Mouse (Mus musculus): Measurements from ENCODE around the gene Gpr63. TPM values are rescaled to one million over a fixed set of nuclear protein-coding genes. Genes with fewer than 3 reads are reported as not detected.
"Not testable (repeated sequence)": the region's sequence is repeated elsewhere in the genome, so short reads cannot be mapped to it uniquely, and the experiment has no call there.

Gpr63 gene
- polyA plus RNA-seq (2012; rRNA removed) = 7.0 and 12.8 TPM in 2 replicates

DNA sequence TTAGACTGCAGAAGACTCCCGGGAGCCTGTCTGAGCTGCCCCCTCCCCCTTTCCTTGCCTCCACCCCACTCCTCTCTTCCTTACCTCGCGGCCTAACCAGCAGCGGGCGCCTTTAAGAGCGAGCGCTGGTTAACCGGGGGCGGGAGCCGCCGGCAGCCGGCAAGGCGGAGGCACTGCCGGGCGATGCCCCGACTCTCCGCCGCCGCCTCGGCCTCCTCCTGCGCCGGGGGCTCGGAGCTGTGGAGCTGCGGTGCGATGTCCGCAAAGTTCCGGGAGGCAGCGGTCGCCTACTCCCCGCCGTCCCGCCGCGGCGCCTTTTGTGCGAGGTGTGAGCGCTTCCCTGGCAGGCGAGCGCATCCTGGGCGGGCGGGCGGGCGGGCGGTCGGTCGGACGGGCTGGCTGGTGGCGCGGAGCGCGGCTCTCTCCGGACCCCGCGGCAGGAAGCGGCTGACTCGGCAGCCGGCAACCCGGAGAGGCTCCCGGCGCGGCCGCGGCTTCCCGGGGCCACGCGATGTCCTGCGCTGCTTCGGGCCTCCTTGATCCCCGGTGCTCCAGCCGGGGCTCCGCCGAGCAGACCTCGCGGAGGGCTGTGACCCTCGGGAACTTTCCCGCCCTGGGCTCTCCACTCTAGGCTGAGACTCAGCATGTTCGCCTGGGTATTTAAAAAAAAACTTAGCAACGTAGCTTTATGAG lies at the start of gene Gpr63:
Gene Gpr63, plus strand, starts transcription at position 109 of the 693 bp plus-strand sequence.
- DNase-seq (ENCODE audit: low read depth) = no peak

DNA sequence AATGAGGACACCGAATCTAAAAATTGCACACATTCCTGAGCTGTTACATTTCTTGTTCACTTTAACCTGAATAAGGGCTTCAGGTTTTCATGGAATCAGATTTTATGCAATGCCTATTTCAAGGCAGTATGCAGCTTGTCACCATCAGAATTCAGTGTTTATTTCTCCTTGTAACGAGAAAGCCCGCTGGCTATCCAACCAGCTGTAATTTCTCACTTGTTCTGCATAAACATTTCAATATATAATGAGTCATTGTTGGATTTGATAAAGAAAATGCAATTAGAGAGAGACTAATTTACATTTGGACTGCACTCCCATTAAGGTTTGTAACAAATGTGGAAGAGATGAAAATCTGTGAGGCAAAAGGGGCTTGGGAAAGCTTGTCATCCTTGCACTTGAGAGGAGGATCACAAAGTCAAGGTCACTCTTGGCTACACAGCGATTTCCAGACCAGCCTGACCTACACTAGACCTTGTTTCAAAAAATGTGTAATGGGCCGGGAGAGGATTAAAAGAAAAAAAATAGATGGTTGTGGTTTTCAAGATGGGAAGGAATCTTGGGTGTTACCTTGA lies 46.1 kb upstream of the Gpr63 start:
- no peak for DNase-seq (ENCODE audit: low read depth)

DNA sequence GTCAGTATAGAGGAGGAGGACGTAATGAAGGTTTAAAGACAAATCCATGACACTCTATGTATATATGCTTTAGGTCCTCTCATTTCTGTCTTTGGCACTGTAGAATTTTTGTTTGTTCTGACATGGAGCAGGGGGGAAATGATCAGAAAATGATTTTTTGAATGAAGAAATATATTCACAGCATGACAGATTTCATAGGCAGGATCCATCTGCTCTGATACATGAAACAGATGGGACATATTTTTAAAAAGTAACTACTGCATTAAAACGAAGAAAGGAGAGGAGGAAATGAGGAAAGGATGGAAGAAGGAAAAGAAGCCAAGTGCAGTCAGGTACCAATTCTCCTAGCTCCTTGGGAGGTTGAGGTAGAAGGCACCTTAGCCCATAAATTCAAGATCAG lies 41.5 kb upstream of the Gpr63 start:
- DNase-seq (ENCODE audit: low read depth) = no peak

DNA sequence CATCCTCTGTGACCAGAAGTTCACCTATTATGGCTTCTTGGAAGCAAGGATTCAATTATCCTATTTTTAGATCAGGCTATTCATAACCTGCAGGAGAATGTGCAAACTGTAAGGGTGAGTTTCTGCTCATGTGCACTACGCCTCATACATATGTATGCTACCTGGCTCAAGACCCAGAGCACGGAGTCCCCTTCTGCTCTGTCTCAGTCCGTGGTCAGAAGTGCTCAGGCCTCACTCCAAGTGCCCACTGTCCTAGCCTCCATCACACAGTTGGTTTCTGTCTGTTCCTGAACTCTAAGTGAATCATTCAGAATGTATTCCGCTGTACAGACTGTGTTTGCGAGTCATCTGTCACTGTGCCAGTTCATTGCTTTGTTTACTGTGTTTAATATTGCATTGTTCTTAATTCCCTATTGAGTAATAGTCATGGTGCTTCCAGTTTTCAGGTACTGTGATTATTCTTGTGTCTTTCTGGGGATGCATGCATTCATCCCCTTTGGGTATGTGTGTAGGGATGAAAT lies 37.9 kb upstream of the Gpr63 start:
- DNase-seq (ENCODE audit: low read depth) = no peak

DNA sequence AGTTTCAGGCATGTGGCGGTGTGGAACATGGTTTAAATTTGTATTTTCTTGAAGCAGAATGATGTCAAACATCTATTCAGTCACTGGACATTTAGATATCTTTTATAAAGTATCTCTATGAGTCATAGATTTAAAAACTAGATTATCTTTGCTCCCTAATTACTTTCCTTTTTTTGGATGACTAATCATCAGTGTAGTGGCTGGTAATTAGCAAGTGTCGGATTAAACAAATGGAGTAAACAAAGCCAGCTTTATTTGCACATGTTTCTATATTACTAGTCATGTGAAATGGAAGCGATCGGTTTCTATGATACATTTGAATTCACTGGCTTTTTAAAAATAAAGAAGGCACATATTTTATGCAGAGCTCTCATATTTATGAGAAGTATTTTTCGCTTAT lies 37.3 kb upstream of the Gpr63 start:
- no peak for DNase-seq (ENCODE audit: low read depth)

DNA sequence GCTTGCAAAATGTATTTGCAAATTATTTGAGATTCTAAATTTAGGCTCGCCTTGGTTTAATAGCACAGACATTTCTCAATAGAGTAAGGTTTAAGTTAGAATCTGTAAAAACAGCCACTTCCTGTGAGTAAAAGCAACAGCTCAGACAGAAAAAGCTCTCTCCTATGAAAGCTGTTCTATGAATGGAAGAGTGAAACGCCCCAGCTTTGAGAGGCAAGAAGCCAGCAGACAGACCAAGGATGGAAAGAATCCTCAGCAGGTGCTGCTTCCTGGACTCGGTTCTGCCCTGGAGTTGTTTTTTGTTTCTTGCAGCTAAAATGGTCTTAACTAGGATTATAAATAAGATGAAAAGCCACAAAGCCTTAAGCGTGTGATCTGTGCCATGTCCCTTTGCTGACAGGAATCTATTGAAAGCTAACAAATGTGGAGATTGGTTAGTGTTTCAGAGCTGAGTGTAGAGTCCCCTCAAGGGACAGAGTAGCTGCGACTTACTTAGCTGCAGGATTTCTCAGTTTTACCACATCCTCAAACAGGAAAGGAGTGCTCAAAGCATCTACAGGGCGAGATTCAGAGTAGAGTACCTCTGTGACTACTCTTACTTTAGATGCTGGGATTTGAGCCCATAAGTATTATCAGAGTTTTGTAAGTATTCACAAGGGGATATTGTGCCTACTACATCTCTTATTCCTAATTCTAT lies 23.3 kb upstream of the Gpr63 start:
- DNase-seq (ENCODE audit: low read depth) = no peak

DNA sequence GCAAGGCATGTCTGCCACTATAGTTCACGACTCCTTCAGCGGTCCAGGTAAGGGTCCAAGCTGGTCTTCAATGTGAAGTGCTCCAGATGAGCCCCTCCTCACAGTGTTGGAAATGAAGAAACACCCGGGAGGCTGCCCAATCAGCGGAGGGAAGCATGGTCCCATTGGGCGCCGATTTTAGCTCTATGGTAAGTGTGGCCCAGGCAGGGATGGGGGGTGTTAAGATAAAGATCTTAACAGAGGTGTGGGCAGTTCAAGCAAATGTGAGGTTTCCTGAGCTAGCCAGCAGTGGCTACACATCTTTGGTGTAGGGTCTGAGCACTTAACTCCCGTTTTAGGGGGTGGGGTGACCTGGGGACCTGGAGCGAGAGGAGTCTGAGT lies 299 bp upstream of the Gpr63 start:
- no peak for DNase-seq (ENCODE audit: low read depth)

DNA sequence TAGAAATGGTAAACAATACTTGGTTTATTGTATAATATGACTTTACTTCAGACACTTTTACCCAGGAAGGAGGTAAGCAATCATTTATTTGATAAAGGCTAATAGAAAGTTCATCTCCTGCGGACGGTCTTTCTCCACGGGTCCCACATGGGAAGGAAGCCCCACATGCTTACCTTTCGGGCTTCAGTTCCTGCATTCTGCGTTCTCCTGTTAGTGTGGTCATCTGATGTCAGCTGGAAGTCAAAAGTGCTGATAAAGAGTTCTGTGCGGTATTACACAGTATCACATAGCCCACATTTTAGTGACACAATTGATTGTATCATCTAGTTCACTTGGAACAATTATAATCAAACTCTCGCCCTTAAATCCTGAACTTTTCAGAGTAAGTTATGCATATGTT lies 1.0 kb downstream of the Gpr63 start:
- no peak for DNase-seq (ENCODE audit: low read depth)

DNA sequence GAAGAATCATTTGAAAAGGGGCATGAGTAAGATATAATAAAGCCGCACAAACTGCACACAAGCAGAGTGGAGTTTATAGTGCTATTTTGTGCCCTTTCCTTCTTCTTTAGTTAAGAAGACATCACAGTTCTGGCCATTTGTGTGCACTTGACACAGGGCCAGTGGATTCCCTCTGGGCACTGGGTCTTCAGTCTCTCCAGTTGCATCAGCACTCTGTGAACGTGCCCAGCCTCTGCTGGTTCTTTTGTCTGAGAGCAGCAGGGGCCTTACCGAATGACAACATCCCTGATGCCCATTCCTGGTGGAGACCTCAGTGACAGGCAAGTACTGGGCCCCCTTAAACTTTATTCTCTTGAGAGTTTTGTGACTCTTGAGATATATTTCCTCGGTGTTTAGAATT lies 12.4 kb downstream of the Gpr63 start:
- no peak for DNase-seq (ENCODE audit: low read depth)

DNA sequence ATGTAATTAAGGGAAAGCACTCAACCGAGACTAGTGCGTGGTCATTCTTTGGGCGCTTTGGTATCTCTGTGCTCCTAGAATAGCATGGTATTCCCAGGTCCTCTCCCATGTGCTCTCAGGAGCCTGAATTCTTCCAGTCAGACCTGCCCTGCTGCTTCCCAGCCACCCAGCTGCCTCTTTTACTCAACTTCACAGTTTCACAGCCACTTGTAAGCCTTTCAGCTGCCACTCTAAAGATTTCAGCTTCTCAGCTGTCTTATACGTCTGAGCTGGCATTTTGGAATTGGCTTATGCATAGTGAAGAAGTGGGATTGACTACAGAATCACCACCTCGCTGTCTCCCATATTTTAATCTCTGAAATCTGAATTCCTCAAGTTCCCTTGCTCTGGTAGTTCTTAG lies 19.4 kb downstream of the Gpr63 start:
- no peak for DNase-seq (ENCODE audit: low read depth)

DNA sequence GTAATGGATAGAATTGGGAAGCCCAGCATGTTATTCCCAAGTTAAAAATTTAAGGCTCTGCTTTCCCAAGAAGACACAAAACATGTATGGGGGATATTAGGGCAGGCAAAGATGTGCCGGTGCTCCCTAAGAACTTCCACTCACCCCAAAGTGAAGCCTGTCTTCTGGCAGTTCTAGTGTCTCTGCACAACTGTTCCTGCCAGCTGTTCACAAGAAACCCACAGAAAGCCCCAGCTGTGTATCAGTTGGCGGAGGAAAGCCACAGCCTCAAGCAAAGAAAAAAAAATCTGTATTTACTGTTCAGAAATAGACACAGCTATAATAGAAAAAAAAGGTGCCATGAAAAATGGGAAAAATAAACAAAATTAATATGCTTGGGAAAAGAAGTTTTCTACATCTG lies 25.3 kb downstream of the Gpr63 start:
- DNase-seq (ENCODE audit: low read depth) = no peak

DNA sequence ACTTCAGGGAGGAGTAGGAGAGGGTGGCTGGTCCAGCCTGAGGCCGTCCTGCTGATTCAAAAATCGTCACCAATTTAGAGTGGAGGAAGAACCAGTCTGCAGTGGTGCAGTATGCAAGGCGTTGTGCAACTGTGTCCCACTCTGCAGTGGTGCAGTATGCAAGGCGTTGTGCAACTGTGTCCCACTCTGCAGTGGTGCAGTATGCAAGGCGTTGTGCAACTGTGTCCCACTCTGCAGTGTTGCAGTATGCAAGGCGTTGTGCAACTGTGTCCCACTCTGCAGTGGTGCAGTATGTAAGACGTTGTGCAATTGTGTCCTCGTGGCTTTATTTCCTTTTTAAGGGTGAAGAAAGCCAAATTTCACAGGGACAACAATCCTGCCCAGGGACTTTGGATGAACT lies 43.1 kb downstream of the Gpr63 start:
- DNase-seq (ENCODE audit: low read depth) = not testable (repeated sequence)

DNA sequence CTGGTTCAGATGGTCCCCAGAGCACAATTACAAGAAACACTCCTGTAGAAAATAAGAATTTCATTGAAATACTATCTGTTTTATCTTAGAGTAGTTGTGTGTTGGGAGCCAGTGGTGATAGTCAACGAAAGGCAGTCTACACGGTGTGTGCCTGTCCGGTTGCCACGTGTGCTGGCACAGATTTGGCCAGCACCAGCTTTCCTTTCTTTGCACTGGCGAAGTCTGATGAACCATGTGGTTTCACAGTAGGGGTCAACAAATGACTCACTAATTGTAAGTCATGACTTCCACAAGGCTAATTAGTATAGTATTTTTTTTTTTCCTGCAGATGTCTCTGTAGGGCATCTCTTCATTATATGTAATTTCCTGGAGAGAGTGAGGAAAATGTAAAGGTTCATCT lies 45.6 kb downstream of the Gpr63 start:
- no peak for DNase-seq (ENCODE audit: low read depth)

DNA sequence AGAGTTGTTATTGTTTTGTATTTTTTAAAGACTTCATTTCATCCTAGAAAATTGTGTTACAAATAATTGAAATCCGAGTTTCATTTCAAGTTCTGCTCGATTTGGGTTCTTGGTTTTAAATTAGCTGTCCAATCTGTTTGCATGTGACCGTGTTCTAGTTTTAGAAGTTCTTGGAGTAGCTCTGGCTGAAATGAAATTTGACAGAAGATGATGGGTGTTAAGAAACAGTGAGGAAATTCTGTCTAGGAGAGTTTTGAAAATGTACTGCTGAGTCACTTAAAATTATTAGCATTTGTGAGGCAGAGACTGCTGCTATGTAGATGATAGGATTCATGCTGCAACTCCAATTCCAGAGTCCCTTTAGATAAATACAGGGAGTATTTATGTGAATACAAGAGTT lies 46.5 kb downstream of the Gpr63 start:
- no peak for DNase-seq (ENCODE audit: low read depth)

DNA sequence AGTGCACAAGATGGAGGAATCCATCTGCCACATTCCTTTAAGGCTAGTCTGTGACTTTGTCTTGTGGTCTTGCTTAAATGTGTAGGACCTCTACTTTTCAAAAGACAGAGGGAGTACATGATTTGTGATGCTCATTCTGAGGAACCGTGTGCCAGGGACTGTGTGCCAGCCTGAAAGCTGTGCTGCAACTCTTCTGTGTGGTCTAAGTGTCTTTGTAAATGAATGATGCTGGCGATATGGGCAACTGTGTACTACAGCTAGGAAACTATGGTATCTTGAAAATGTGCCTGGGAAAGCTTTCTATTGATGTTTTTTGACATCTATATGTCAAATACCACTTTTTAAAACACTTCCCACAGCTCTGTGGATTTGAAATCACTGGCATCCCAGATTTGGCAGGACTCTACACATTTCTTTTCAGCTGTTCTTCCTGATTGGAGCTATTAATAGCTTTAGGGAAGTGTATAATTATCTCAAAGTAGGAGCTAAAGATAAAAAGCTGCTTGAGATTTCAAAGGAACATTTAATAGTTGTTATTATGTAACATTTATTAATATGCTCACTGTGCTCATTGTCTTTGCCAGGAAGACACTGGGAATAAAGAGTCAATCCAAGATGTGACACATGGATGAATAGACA lies 48.9 kb downstream of the Gpr63 start:
- DNase-seq (ENCODE audit: low read depth) = no peak

DNA sequence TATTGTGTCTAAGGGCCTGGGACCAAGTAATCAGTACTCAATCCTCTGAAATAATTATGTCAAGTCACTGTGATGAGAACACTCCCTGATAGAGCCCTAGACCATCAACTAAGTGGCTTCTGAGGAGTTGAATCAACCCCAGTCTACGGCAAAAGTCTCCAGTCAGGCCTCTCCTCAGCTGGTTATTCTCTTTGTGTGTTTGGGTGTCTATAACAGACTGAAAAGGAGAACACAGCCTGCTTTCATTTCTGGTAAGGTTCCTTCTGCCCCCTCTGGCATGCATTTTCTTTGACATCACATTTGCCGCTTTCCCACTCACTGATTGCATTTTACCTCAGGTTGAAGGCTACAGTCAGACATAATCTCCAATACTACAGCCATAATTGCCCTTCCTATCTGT lies 62.0 kb downstream of the Gpr63 start:
- DNase-seq (ENCODE audit: low read depth) = no peak

DNA sequence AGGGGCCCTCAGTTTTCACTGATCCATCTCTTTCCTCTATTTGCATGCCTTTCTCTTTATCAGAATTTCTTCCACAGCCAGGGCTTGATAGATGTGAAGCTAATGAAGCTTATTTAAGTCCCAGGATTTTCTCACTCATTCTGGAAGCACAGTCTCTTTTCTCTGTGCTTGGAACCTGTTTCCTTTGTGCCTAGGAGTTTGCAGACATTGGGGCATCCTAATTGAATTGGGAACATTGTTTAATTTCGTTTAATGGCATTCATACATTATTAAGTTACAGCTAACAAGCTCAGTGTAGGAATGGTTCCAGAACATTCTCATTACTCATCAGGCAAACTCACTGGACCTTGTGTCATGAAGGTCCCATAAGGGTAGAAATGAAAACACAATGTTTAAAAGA lies 62.5 kb downstream of the Gpr63 start:
- no peak for DNase-seq (ENCODE audit: low read depth)

DNA sequence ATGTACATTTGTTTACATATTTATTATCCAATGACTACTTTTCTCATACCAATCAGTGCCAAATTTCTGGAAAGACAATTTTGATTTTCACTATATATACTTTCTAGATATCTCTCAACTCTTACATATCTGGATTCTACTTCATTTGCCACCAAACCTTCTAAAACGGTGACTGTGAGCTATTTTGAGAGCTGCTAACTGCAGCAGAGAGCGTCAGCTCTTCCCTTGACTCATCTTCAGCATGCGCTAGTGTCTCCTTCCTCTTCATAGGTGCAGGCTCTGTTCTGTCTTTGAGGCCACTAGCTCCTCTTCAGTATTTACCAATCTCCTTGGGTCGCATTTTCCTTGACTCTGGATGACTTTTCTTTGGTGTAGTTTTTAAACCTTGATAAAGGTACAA lies 63.7 kb downstream of the Gpr63 start:
- DNase-seq (ENCODE audit: low read depth) = no peak

DNA sequence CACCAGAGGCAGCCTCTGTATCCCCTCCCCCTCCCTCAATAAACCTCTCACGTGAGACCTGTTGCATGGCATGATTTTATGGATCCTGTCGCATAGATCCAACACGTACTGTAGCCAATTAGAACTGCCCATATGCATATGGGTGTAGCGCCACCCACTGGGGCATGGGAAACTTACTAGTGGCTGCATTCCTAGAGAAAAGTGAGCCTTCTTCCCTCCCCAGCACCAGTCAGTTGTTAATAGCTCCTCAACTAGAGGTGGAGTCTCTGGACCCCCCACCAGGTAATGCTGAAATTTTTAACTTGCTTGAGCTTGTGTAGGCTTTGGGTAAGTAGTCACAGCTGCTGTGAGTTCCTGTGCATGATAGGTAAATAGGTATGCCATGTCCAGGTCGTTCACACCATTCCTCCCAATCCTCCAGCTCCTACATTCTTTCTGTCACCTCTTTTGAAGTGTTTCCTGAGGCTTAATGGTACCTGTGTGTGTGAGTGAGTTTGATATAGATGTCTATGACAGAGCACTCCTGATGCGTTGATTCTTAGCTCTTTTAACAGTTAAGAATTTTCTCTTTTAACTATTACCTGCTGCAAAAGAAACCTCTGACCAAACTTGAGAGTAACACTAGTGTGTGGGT lies 69.1 kb downstream of the Gpr63 start:
- DNase-seq (ENCODE audit: low read depth) = no peak

DNA sequence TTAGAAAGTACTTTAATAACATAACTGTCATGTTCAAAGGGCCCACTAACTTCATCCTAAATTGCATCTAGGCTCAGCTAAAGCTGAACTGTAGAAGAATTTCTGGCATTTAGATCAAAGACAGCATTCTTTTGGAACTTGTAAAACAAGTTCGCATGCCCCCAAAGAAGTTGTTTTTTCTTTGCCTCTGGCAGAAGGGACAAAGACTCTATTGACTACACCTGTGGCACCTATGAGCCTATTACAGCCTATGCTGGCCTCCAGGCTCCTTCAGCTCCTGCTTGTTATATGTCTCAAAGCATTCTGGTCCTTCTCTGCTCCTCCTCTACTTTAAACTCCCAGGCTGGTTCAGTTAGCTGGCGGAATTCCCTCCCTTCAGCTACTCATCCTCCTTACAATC lies 69.6 kb downstream of the Gpr63 start:
- DNase-seq (ENCODE audit: low read depth) = no peak

DNA sequence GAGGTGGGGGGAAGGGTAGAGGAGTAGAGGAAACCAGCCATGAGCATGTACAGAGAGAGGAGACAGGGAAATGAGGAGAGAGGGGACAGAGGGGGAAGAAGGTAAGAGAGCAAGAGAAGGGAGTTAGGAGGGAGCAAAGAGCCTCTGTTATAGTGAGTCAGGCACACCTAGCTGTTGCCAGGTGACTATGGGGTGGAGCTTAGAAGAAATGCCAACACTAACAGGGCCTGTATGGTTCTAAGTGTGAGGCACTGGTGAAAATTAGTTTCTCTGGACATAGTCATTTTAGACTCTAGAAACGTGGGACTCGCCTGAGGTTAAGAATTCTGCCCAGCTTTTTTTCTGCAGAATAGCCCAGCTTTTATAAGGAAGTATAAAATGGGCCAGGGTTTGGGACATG lies 71.1 kb downstream of the Gpr63 start:
- DNase-seq (ENCODE audit: low read depth) = no peak

DNA sequence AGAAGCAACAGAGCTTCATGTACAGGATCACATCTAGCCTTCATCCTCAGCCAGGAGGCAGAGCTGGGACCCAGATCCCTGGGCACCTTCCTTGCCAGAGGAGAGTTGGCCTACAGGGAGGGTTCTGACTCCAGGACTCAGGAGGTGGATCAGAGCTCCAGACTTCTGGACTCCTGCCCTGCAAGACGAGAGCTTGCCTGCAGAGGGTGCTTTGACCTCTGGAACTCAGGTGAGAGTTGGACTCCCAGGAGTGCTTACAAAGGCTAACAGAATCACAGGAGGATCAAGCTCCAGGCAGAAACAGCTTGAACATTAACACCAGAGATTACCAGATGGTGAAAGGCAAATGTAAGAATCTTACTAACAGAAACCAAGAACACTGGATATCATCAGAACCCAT lies 89.3 kb downstream of the Gpr63 start:
- not testable (repeated sequence) for DNase-seq (ENCODE audit: low read depth)

All from gonadal fat pad, adult 2 months (tissue).